Mouse (Mus musculus): ENCODE measurements around the gene Olfr887.

The Olfr887 gene

DNA sequence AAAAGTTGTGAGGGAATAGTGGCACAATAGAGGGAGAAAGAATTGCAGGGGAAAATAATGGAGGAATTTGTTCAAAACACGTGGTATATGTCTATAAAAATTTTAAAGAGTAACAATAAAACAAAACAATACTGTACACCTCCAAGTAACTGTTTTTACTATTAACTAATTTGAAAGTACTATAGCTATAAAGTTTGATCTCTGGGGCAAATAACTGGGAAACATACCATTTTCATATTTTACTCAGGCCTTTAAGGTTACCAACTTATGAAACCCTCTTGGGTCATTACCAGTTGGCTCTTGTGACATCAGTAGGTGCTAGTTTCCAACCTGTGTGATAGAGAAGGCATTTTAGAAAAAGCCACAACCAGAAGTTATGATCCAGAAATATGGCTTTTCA lies at the start of gene Olfr887:
Gene Olfr887 (plus strand): TSS at position 301 of the 400 bp plus-strand sequence.
- no peak for DNase-seq (ENCODE audit: low spot score)

- DNase-seq (ENCODE audit: low spot score), result no peak
Measured at GRCm38 (mm10) chr9:38046255-38046654, 37.6 kb upstream of the Olfr887 start, which contains the start of gene Olfr884. Olfr884 (plus strand) TSS chr9:38046555.

GRCm38 (mm10) chr9:38061022-38061421 lies 22.9 kb upstream of the Olfr887 start, which contains the start of gene Olfr885:
Olfr885 (plus strand) TSS chr9:38061322.
- no peak for DNase-seq (ENCODE audit: low spot score)

DNA sequence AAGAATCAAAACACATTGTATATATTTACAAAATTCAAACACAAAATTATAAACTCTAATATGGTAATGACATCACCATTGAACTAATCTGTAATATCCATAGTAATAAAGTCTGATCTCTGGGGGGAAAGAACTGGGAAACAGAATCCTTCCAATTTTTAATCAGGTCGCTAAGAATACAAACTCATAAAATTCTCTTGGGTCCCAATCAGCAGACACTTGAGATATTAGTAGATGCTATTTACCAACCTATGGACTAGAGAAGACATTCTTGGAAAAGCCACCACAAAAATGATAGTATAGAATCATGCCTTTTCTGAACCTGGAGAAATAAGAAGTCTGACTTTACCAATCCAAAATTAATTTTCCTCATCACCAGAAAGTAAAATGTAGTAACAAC lies 24.0 kb downstream of the Olfr887 start, which contains the start of gene Olfr888:
Gene Olfr888 (plus strand): TSS at position 301 of the 400 bp plus-strand sequence.
- DNase-seq (ENCODE audit: low spot score), result no peak

- no peak for DNase-seq (ENCODE audit: low spot score)
Measured at GRCm38 (mm10) chr9:38114898-38115297, 31.0 kb downstream of the Olfr887 start, which contains the start of gene Olfr889. Olfr889 (plus strand) TSS chr9:38115198.

All from ovary, postnatal 10 days (tissue).